Mouse (Mus musculus) lung, postnatal 0 days (tissue): Measurements from ENCODE around the gene Dedd. TPM values are rescaled to one million over a fixed set of nuclear protein-coding genes. Genes with fewer than 3 reads are reported as not detected.

Experiments used
- ATAC-seq: fragments of 200-750 bp; cut with Nextera tagmentation; 2 replicates; pipeline ENCODE4 v1.8.0; 2017; ENCODE audit warnings: moderate library complexity
- DNase-seq: peaks from one replicate; pipeline ENCODE4 v3.0.0-alpha.2; 2016; ENCODE audit warnings: low spot score
- H3K27ac ChIP-seq: fragments of 300-500 bp; sonication (generic); 2 replicates; pipeline ENCODE4 v1.5.1; 2014; ENCODE audit warnings: antibody characterized with exemption, mild to moderate bottlenecking, low read length, mixed read lengths
- H3K27me3 ChIP-seq: fragments of 300-500 bp; sonication (generic); replicated peaks from 2 replicates; pipeline ENCODE4 v1.6.1; 2014; ENCODE audit warnings: low read length, mixed read lengths; ENCODE audit not compliant: insufficient read depth
- H3K36me3 ChIP-seq: fragments of 300-500 bp; sonication (generic); 2 replicates; pipeline ENCODE4 v1.6.1; 2014; ENCODE audit warnings: low read length, mixed read lengths; ENCODE audit not compliant: insufficient read depth
- H3K4me1 ChIP-seq: fragments of 300-500 bp; sonication (generic); 2 replicates; pipeline ENCODE4 v1.6.1; 2014; ENCODE audit warnings: antibody characterized with exemption, low read depth, low read length, mixed read lengths; ENCODE audit not compliant: insufficient read depth
- H3K4me2 ChIP-seq: fragments of 300-500 bp; sonication (generic); replicated peaks from 2 replicates; pipeline ENCODE4 v1.6.1; 2014; ENCODE audit warnings: low read depth, mild to moderate bottlenecking, low read length, moderate library complexity, mixed read lengths
- H3K4me3 ChIP-seq: fragments of 300-500 bp; sonication (generic); 2 replicates; pipeline ENCODE4 v1.5.1; 2014; ENCODE audit warnings: low read depth, low read length
- H3K9ac ChIP-seq: fragments of 300-500 bp; sonication (generic); replicated peaks from 2 replicates; pipeline ENCODE4 v1.6.1; 2014; ENCODE audit warnings: low read depth, mild to moderate bottlenecking
- H3K9me3 ChIP-seq: fragments of 300-500 bp; sonication (generic); 2 replicates; pipeline ENCODE4 v1.6.1; 2016; ENCODE audit warnings: low read length, mixed read lengths
- CTCF ChIP-seq: IDR thresholded peaks from 2 replicates; pipeline ENCODE4 v1.5.1; 2016; ENCODE audit warnings: antibody characterized with exemption, mild to moderate bottlenecking
- EP300 ChIP-seq: IDR thresholded peaks from 2 replicates; pipeline ENCODE4 v1.6.1; 2016; ENCODE audit warnings: antibody characterized with exemption, mild to moderate bottlenecking, control low read depth
- WGBS: fragments of 180-500 bp; shearing (Covaris S2); extraction: QIAGEN DNeasy Blood & Tissue Kit; methylation state at CpG from one replicate; pipeline ENCODE4 v1.1.7; 2014; 5-methylcytosine and 5-hydroxymethylcytosine counted together
- polyA plus RNA-seq: library from polyadenylated mRNA; unstranded; fragments of >200 nt; fragmentation: Nextera tagmentation; extraction: Ambion mirVana; gene quantifications from 2 replicates; pipeline ENCODE4 v1.2.1, GENCODE M21; 2015

Gene Dedd
- polyA plus RNA-seq, 1 experiment from 2014 or later = 44.4 TPM

- peak; percentile 57 for TF ChIP-seq CTCF
- no peak for TF ChIP-seq EP300
- Histone ChIP-seq H3K27ac (no peak overlapping the region), H3K27me3 (no peaks in the 10 kb centered on the region), H3K4me1 (no peaks in the 10 kb centered on the region), H3K4me2 (no peak overlapping the region), H3K9me3 (no peaks in the 10 kb centered on the region), H3K4me3 (no peak overlapping the region), H3K36me3 (no peaks in the 10 kb centered on the region), H3K9ac (no peak overlapping the region)
- no peak for ATAC-seq
- no peak for DNase-seq
- WGBS = 26% methylated on average over 6 of the region's 6 CpGs
Measured at GRCm38 (mm10) chr1:171387099-171387498, 58.2 kb downstream of the Dedd start.

GRCm38 (mm10) chr1:171388376-171389102 is 59.6 kb downstream of the Dedd start, which contains the start of gene Arhgap30:
Gene Arhgap30, plus strand, starts transcription at chr1:171388954.
- 70% methylated on average over 15 of the region's 15 CpGs for WGBS
- peak; percentile 59 for ATAC-seq
- Histone ChIP-seq H3K4me2 (no peak within 1 kb of the TSS), H3K9me3 (no peaks in the 10 kb centered on the region), H3K27ac (peak within 1 kb of the TSS; percentile 44; the same call in 1 of the 2 replicates), H3K27me3 (no peaks in the 10 kb centered on the region), H3K4me1 (no peaks in the 10 kb centered on the region), H3K4me3 (no peak within 1 kb of the TSS; the same call in 1 of the 2 replicates), H3K36me3 (no peaks in the 10 kb centered on the region), H3K9ac (no peak within 1 kb of the TSS)
- TF ChIP-seq EP300 = no peak
- DNase-seq = peak; percentile 59

DNA sequence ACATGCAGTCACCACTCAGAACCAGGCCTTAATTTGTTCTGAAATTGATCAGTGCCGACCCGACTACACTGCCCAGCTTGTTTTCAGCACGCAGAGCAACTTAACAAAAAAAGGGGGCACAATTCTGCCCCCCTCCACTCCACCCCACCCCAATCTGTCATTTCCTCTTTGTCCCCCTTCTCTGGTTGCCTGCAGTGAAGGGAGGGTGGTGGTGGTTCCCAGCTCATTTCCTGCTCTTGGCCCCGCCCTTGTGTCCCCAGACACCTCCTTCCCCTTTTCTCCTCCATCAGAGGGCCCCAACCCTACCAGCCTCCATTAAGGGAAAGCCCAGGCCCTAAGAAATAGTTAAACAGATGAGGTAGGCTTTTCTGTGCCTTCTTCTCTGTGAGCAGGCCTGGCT is 61.2 kb downstream of the Dedd start:
- no peak overlapping the region for H3K4me3 ChIP-seq
- no peaks in the 10 kb centered on the region for H3K27me3 ChIP-seq
- no peaks in the 10 kb centered on the region for H3K4me1 ChIP-seq
- H3K4me2 ChIP-seq = no peak overlapping the region
- no peak for TF ChIP-seq EP300
- no peak for TF ChIP-seq CTCF
- 71% methylated on average over 4 of the region's 4 CpGs for WGBS
- H3K9ac ChIP-seq = no peak overlapping the region
- no peak overlapping the region for H3K27ac ChIP-seq
- DNase-seq = peak; percentile 31
- H3K36me3 ChIP-seq = no peaks in the 10 kb centered on the region
- peak; percentile 55; the same call in 1 of the 2 replicates for ATAC-seq
- H3K9me3 ChIP-seq = no peaks in the 10 kb centered on the region

Other genes with a start within 250 kb of the Dedd start
- gene Cfap126, start 215.2 kb upstream of the Dedd start, polyA plus RNA-seq = 32.2 and 33.2 TPM in 2 replicates
- gene Sdhc, start 178.5 kb upstream of the Dedd start, polyA plus RNA-seq = 145 and 157 TPM in 2 replicates
- 0.62 and 0.73 TPM in 2 replicates for gene Mpz, start 178.4 kb upstream of the Dedd start, polyA plus RNA-seq
- gene Pcp4l1, start 132.9 kb upstream of the Dedd start, polyA plus RNA-seq = 3.3 and 4.4 TPM in 2 replicates
- gene Nr1i3, start 115.2 kb upstream of the Dedd start, polyA plus RNA-seq = 0.07 and 0.08 TPM in 2 replicates
- 14.9 and 17.1 TPM in 2 replicates for gene Tomm40l, start 106.6 kb upstream of the Dedd start, polyA plus RNA-seq
- 2.3 and 5.5 TPM in 2 replicates for gene Apoa2, start 104.1 kb upstream of the Dedd start, polyA plus RNA-seq
- 121 and 130 TPM in 2 replicates for gene Fcer1g, start 94.8 kb upstream of the Dedd start, polyA plus RNA-seq
- 2.7 and 3.3 TPM in 2 replicates for gene Adamts4, start 78.7 kb upstream of the Dedd start, polyA plus RNA-seq
- 172 and 188 TPM in 2 replicates for gene Ndufs2, start 77.8 kb upstream of the Dedd start, polyA plus RNA-seq
- gene B4galt3, start 58.8 kb upstream of the Dedd start, polyA plus RNA-seq = 68.4 and 77.0 TPM in 2 replicates
- 28.4 and 30.6 TPM in 2 replicates for gene Ppox, start 48.0 kb upstream of the Dedd start, polyA plus RNA-seq
- 38.3 and 40.9 TPM in 2 replicates for gene Usp21, start 41.2 kb upstream of the Dedd start, polyA plus RNA-seq
- 95.4 and 100 TPM in 2 replicates for gene Ufc1, start 34.1 kb upstream of the Dedd start, polyA plus RNA-seq
- gene Nit1, start 16.5 kb downstream of the Dedd start, polyA plus RNA-seq = 39.9 and 45.5 TPM in 2 replicates
- gene Pfdn2, start 16.5 kb downstream of the Dedd start, polyA plus RNA-seq = 64.1 and 72.7 TPM in 2 replicates
- gene Klhdc9, start 31.7 kb downstream of the Dedd start, polyA plus RNA-seq = 4.0 and 4.5 TPM in 2 replicates
- 10.1 and 10.2 TPM in 2 replicates for gene Nectin4, start 41.0 kb downstream of the Dedd start, polyA plus RNA-seq
- gene Arhgap30, start 59.8 kb downstream of the Dedd start, polyA plus RNA-seq = 3.5 and 4.1 TPM in 2 replicates
- 66.4 and 67.7 TPM in 2 replicates for gene Usf1, start 82.2 kb downstream of the Dedd start, polyA plus RNA-seq
- 7.1 and 7.8 TPM in 2 replicates for gene Tstd1, start 89.7 kb downstream of the Dedd start, polyA plus RNA-seq
- 177 and 239 TPM in 2 replicates for gene F11r, start 108.4 kb downstream of the Dedd start, polyA plus RNA-seq
- gene Alyref2, start 174.3 kb downstream of the Dedd start, polyA plus RNA-seq = 13.7 and 14.8 TPM in 2 replicates
- not detected in 2 replicates for gene Itln1, start 206.1 kb downstream of the Dedd start, polyA plus RNA-seq
- 1.7 and 1.8 TPM in 2 replicates for gene Cd244a, start 230.0 kb downstream of the Dedd start, polyA plus RNA-seq